In the genomic region with DNA sequence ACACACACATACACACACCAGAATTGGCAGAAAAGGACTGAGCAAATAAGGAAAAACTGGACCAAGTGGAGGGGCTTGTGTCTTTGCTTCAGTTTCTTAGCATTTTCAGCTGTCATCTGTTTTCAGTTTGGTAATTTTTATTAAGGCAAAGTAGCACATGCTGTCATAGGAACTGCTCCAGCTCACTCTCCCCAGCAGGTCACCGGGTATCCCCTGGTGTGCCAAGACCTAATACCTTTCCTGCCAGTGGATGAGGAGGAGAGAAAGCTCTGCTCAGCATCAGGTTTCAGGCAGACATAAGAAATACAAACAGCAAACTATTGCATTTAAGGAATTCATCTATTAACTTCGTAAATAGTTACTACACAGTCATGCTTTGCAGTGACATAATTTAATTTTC, we compare ENCODE assay signal across 29 mouse cellular contexts.
DNase-seq lines count a peak whose midpoint lies in the region; ATAC-seq lines count a peak whose summit lies in the region.
"Had no signal": no experiment of that assay in that cellular context is flagged by ENCODE, and none has a peak within 500 bp of the region (broad histone marks: within the 10 kb centered on the region; RNA-seq: fewer than 3 reads in every experiment).

No protein-coding gene starts in this region.

- WGBS in embryonic facial prominence, embryonic 11.5 days, result 38% methylated on average over 2 of the region's 2 CpGs
- WGBS in embryonic facial prominence, embryonic 10.5 days, result 46% methylated on average over 2 of the region's 2 CpGs
- 47% methylated on average over 2 of the region's 2 CpGs for WGBS in midbrain, embryonic 10.5 days
- 63% methylated on average over 2 of the region's 2 CpGs for WGBS in midbrain, embryonic 11.5 days
- 27% methylated on average over 2 of the region's 2 CpGs for WGBS in limb, embryonic 12.5 days

- H3K9ac ChIP-seq in embryonic facial prominence, embryonic 11.5 days (replicated peaks; ENCODE audit: low read length), result no peak overlapping the region
- no peak overlapping the region for H3K9ac ChIP-seq in midbrain, embryonic 11.5 days (ENCODE audit: low read length)
- no peak overlapping the region for H3K9ac ChIP-seq in limb, embryonic 12.5 days (replicated peaks)
- H3K9ac ChIP-seq: embryonic facial prominence, embryonic 15.5 days; forebrain, postnatal 0 days; heart, embryonic 13.5 days; hindbrain, embryonic 12.5 days had no signal

- DNase-seq in embryonic facial prominence, embryonic 11.5 days (ENCODE audit: low spot score), result peak; percentile 49
- DNase-seq in embryonic facial prominence, embryonic 10.5 days (ENCODE audit: low spot score), result no peak
- peak; percentile 16 for DNase-seq in midbrain, embryonic 10.5 days (ENCODE audit: low spot score)
- no peak for DNase-seq in midbrain, embryonic 11.5 days (ENCODE audit: low spot score, missing footprints)
- no peak for DNase-seq in urinary bladder, postnatal 4 days (ENCODE audit: low spot score in 2 of 2)
- DNase-seq: adrenal gland, postnatal 14 days; B cell, adult 2 months; cerebellum, adult 11 months; cerebellum, adult 2 months; cerebellum, postnatal 36 days; forebrain, postnatal 0 days; gastrocnemius, postnatal 10 days; gastrocnemius, postnatal 36 days; heart, adult 2 months; heart, postnatal 14 days; heart, postnatal 4 days had no signal

- no peak overlapping the region for H3K4me3 ChIP-seq in embryonic facial prominence, embryonic 11.5 days (ENCODE audit: low read depth, low read length)
- H3K4me3 ChIP-seq in embryonic facial prominence, embryonic 10.5 days, result no peak overlapping the region
- no peak overlapping the region for H3K4me3 ChIP-seq in midbrain, embryonic 10.5 days
- H3K4me3 ChIP-seq in midbrain, embryonic 11.5 days (ENCODE audit: low read depth, low read length), result no peak overlapping the region
- no peak overlapping the region for H3K4me3 ChIP-seq in limb, embryonic 12.5 days (replicated peaks)
- H3K4me3 ChIP-seq: embryonic facial prominence, embryonic 15.5 days; heart, adult 2 months; heart, embryonic 10.5 days; heart, embryonic 13.5 days; hindbrain, embryonic 12.5 days had no signal

- no peaks in the 10 kb centered on the region for H3K4me1 ChIP-seq in embryonic facial prominence, embryonic 11.5 days (ENCODE audit: control insufficient read depth, insufficient read depth, low read length)
- H3K4me1 ChIP-seq in embryonic facial prominence, embryonic 10.5 days, result 0 out of 2 replicates have a peak, but pooled peaks cover 2% of the 10 kb centered on the region
- H3K4me1 ChIP-seq in midbrain, embryonic 10.5 days, result no peaks in the 10 kb centered on the region
- H3K4me1 ChIP-seq in midbrain, embryonic 11.5 days (ENCODE audit: control insufficient read depth, insufficient read depth, low read length), result no peaks in the 10 kb centered on the region
- peaks cover 5% of the 10 kb centered on the region for H3K4me1 ChIP-seq in limb, embryonic 12.5 days (replicated peaks)
- H3K4me1 ChIP-seq: embryonic facial prominence, embryonic 15.5 days; hindbrain, embryonic 12.5 days had no signal

- ATAC-seq in embryonic facial prominence, embryonic 11.5 days (replicated peaks; ENCODE audit: insufficient number of reproducible peaks, low FRiP score, low TSS enrichment, low read depth), result no peak
- ATAC-seq in midbrain, embryonic 11.5 days (ENCODE audit: low FRiP score), result no peak
- ATAC-seq in limb, embryonic 12.5 days (ENCODE audit: insufficient number of reproducible peaks, insufficient read depth, low FRiP score, low TSS enrichment, low read depth), result 0 out of 2 replicates have a peak, but pooled peaks have one; percentile 64
- no peak for ATAC-seq in frontal cortex, adult (ENCODE audit: low TSS enrichment)
- ATAC-seq: forebrain, embryonic 14.5 days; forebrain, postnatal 0 days; hindbrain, embryonic 16.5 days; inflammation-experienced regulatory T-cells, adult 6 months; intestine, embryonic 16.5 days; Patski had no signal

- H3K9me3 ChIP-seq in embryonic facial prominence, embryonic 11.5 days (replicated peaks; ENCODE audit: control insufficient read depth, low read length), result no peaks in the 10 kb centered on the region
- H3K9me3 ChIP-seq in embryonic facial prominence, embryonic 10.5 days, result no peaks in the 10 kb centered on the region
- H3K9me3 ChIP-seq in midbrain, embryonic 10.5 days (replicated peaks), result no peaks in the 10 kb centered on the region
- no peaks in the 10 kb centered on the region for H3K9me3 ChIP-seq in midbrain, embryonic 11.5 days (ENCODE audit: control insufficient read depth, low read length)
- H3K9me3 ChIP-seq in limb, embryonic 12.5 days, result no peaks in the 10 kb centered on the region
- H3K9me3 ChIP-seq: embryonic facial prominence, embryonic 15.5 days; G1E; heart, embryonic 10.5 days; heart, embryonic 13.5 days; hindbrain, embryonic 12.5 days had no signal

- H3K4me2 ChIP-seq in embryonic facial prominence, embryonic 11.5 days (ENCODE audit: low read depth, low read length), result no peak overlapping the region
- H3K4me2 ChIP-seq in midbrain, embryonic 11.5 days, result no peak overlapping the region
- H3K4me2 ChIP-seq in limb, embryonic 12.5 days, result no peak overlapping the region
- H3K4me2 ChIP-seq: embryonic facial prominence, embryonic 15.5 days; heart, embryonic 13.5 days; hindbrain, embryonic 12.5 days had no signal

- no peaks in the 10 kb centered on the region for H3K27me3 ChIP-seq in embryonic facial prominence, embryonic 11.5 days (ENCODE audit: control insufficient read depth, insufficient read depth, low read length)
- no peaks in the 10 kb centered on the region for H3K27me3 ChIP-seq in embryonic facial prominence, embryonic 10.5 days (replicated peaks; ENCODE audit: low read depth, poor library complexity, severe bottlenecking)
- H3K27me3 ChIP-seq in midbrain, embryonic 10.5 days (ENCODE audit: low read depth, poor library complexity, severe bottlenecking), result no peaks in the 10 kb centered on the region
- H3K27me3 ChIP-seq in midbrain, embryonic 11.5 days (ENCODE audit: control insufficient read depth, insufficient read depth, low read length), result no peaks in the 10 kb centered on the region
- H3K27me3 ChIP-seq in limb, embryonic 12.5 days, result no peaks in the 10 kb centered on the region
- H3K27me3 ChIP-seq: CH12.LX; embryonic facial prominence, embryonic 15.5 days; heart, embryonic 13.5 days; hindbrain, embryonic 12.5 days had no signal

- no peaks in the 10 kb centered on the region for H3K36me3 ChIP-seq in embryonic facial prominence, embryonic 11.5 days (replicated peaks; ENCODE audit: control insufficient read depth, insufficient read depth, low read depth, low read length)
- H3K36me3 ChIP-seq in embryonic facial prominence, embryonic 10.5 days (replicated peaks), result no peaks in the 10 kb centered on the region
- no peaks in the 10 kb centered on the region for H3K36me3 ChIP-seq in midbrain, embryonic 10.5 days
- H3K36me3 ChIP-seq in midbrain, embryonic 11.5 days (ENCODE audit: control insufficient read depth, insufficient read depth, low read length), result no peaks in the 10 kb centered on the region
- no peaks in the 10 kb centered on the region for H3K36me3 ChIP-seq in limb, embryonic 12.5 days
- H3K36me3 ChIP-seq: embryonic facial prominence, embryonic 15.5 days; G1E; heart, embryonic 10.5 days; heart, embryonic 13.5 days; hindbrain, embryonic 12.5 days had no signal

- H3K27ac ChIP-seq in embryonic facial prominence, embryonic 11.5 days (replicated peaks; ENCODE audit: low read depth, low read length), result no peak overlapping the region
- no peak overlapping the region for H3K27ac ChIP-seq in embryonic facial prominence, embryonic 10.5 days (replicated peaks)
- H3K27ac ChIP-seq in midbrain, embryonic 10.5 days (replicated peaks), result no peak overlapping the region
- no peak overlapping the region for H3K27ac ChIP-seq in midbrain, embryonic 11.5 days (ENCODE audit: low read depth, low read length)
- 0 out of 2 replicates have a peak overlapping the region, but pooled peaks have one; percentile 19 for H3K27ac ChIP-seq in limb, embryonic 12.5 days
- H3K27ac ChIP-seq: embryonic facial prominence, embryonic 15.5 days; heart, adult 2 months; heart, embryonic 10.5 days; heart, embryonic 13.5 days; hindbrain, embryonic 12.5 days had no signal

Comparison
In these comparisons a context has a peak if more than half of its experiments do, and no peak if none do; other contexts are left out.
1. DNase-seq: peak in embryonic facial prominence, embryonic 11.5 days (single experiment) and midbrain, embryonic 10.5 days (single experiment); none in embryonic facial prominence, embryonic 10.5 days (single experiment), midbrain, embryonic 11.5 days (single experiment) and urinary bladder, postnatal 4 days (0 of 2).